Mouse (Mus musculus) monocyte, adult 2 months (primary cell): ENCODE results near the gene Lifr.

ENCODE experiments used
- DNase-seq, 2 experiments: peaks; one replicate each; pipeline ENCODE4 v3.0.0; 2022; ENCODE audit warnings: low spot score in 2 of 2, low read depth in 1 of 2

The Lifr gene

DNA sequence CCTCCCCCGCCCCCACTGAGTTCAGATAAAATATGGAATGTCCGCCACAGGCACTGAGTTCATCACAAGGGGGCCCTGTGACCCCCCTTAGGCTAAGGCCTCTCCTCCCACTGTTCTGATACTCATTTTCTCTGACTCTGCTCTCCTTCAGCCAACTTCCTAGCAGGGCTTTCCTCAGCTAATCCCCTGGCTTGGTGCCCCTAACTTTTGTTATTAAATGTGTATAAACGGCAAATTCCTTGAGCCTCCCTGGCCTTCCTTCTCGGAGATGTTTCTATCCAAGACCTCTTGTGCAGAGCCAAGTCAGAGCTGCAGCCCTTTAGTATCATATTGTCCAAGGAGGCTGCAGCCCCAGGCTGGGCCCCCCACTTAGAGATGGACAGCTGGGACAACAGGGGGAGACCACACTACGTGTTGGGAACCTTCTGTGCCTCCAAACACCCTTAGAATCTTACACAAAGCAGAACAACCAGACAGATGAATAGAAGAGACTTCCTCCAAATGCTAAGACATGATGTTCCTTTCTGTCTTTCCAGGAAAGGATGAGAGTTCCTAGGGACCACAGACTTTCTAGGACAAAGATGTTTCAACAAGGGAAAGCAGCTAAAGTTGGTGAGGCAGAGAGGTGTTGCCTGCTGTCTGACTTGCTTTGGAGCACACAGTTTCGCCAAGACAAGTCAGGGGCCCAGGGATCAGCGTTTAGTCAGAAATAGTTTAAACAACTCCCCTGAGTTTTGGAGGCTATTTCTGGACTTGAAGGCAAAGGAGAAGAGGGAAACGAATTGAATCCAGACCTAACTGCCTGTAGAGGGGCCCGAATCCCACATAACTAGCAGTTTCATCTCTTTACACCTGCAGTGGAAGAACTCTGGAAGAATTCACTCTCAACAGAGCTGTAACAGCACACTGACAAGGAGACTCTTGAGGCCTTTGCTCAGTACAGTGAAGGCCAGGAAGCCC, 111.3 kb downstream of the Lifr start:
- no peak for DNase-seq

DNA sequence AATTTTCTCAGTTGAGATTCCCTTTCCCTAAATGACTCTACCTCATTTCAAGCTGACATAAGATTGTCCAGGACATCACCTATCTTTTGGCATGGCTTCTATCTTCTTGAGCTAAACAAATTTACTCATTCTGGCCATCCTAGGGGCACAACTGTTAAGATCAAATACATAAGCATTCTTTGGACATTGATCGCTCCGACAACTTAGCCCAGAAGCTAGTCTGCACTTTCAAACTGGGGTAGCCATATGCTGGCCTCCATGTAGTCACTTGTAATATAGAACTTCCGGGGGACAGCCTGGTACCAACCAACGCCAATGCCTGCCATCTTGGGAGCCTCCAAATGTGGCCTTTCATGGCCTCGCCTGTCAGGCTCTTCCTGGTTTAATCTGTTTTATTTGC, 112.6 kb downstream of the Lifr start:
- DNase-seq = no peak

DNA sequence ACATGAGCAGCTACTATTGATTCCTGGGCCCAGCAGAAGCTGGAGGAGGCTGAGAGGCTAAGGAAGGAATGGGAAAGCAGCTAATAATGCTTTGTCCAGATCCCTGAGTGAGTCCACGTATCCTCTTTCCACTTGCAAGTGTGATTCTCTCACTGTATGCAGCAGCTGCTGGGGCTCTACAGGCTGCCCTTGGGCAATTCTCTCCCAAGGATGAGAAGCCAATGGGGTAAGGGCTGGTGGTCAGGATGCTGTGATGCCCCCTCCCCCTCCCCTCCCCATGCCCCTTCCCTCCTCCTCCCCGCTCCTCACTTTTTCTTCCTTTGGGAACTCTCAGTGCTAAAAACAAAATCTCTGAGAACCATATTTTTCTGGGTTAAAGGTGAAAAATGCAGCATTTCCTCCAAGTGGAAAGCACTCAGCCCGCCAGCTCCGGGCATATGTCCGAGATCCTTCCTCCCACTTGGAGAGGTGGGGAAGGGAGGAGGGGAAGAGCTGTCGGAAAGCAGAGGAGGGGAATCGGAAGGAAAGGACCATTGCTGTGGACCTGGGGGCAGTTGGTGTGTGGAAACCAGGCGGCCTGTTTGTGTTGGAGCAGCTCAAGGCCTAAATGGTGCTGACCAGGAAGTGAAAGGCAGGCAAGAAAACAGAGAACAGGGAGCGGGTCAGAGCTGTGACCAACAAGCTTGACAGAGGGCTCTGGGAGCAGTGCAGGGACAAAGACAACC, 113.4 kb downstream of the Lifr start:
- no peak for DNase-seq

DNA sequence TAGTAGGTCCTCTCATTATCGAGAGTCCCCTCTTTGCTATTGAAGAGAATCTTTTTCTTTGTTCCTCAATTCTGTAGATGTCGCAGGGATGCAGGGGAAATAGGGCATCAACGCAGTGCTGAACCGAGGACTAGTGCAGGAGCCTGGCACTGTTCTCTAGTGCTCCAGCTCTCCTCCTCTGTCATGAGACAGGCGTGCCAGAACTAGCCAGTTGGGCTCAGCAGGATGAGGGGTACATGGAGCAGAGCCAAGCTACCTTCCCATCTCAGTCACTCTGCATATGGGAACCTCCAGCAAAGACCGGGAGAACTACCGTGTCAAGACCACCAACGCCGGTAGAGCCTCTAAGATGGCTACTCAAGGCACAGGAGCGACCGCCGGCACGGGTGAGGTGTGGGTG, 114.5 kb downstream of the Lifr start:
- DNase-seq = no peak

DNA sequence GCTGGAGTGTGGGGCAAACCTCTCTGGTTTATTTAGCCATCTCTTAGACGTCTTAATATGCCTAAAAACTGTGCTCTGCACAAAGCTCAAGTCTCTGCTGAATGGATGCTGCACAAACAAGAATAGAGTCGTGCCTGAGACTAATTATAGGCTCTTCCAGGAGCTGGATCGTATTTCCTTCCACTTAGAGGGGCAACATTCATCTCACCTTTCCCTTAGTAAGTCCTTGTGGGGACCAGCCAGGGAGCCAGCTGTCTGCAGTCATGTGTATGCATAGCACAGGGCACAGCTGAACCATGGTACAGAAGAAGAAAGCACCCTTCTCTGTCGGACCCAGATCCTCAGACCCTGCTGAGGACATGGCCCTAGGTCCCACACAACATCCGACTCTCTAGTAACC, 115.7 kb downstream of the Lifr start:
- no peak for DNase-seq

DNA sequence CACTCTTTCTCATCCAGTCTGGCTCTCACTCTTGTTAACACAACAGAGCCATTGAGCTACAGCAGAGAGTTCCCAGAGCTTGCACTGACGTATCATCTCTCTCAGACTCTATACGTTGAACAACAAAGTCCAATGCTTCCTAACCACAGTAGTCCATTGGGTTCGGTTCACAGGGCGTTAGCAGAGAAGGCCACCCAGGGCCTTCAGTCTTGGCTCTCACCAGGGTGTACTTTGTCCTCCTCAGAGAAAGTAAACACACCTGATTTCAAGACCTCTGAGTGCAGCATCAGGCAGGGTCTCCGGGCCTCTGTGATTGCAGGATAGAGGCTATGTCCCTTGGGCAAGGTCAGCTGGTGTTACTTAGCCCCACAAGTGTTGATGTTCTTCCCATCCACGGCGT, 116.9 kb downstream of the Lifr start:
- DNase-seq = no peak

DNA sequence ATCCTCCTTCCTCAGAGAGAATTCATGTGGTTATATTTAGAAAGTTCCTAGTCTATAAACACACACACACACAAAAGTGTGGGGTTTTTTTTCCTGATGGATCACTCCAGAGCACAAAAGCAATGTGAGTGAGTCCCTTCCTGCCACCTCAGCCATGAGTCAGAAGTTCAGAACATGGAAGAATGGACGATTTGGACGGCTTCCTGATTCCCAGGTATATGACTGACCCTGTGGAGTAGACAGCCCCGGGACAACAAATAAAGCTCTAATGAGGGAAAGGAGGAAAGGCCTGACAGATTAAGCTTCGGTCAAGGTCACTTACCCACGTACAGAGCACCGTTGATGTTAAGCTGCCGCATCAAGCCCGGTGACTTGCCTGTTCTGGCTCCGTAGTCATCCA, 117.8 kb downstream of the Lifr start:
- DNase-seq = no peak

DNA sequence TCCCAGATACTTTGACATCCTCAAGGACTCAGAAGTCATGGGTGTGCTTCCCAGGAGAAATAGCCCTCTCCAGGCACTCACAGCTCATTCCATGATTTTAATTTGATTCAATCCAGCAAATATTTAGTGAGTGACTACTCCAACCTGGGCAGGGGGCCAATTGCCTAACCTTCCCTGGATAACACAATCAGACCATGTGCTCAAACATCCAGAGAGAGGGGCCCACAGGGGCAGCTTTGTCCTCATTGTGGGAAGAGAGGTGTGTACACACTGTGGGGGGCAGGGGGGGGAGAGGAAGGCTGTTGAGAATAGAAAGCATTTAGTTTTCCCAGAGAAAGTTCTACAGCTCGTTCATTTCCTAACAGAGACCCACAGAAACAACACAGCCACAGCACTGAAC, 123.3 kb downstream of the Lifr start:
- no peak for DNase-seq

DNA sequence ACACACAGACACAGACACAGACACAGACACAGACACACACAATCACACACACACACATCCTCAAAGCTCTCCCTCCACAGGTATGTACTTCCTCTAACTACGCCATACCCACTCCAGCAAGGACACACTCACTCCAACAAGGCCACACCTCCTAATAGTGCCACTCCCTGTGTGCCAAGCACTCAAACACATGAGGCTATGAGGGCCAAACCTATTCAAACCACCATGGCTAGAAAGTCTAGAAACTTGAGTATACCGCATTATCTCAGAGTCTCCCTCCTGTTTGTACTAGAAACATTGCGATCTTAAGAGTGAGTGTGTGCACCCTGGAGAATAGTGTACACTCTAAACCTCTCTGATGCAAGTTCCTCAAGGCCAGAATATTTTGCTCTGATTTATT, 125.4 kb downstream of the Lifr start:
- DNase-seq = no peak

DNA sequence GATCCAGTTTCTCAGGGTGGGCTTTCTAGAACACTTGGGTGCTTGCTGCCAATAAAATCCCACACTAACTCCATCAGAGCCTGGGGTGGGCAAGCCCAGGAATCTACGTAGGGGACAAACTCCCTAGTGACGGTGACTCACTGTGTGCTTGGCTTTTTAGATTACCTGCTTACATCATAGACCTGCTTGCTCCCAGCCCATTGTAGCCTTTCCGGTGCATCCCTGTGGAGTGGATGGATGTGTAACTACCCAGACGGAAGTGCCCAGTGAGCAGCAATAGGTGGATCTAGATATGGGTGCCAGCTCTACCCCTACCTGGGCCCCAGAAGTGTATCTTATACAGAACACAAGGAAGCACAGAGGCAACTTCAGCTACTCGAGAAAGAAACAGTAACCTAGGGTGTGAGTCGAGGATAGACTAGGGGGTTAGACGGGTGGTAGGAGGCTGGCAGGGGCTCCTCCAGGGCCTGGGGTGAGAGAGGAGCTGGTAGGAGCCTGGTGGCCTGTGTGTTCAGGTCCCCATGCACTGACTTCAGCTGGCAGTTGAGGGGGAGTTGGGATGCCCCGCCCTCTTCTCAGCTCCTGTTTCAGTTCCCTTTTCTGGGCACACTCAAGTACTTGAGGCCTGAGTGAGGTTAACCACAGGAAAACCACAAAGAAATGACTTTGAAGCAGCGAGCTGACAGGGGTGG, 126.3 kb downstream of the Lifr start:
- DNase-seq = peak; percentile 40 to 55

DNA sequence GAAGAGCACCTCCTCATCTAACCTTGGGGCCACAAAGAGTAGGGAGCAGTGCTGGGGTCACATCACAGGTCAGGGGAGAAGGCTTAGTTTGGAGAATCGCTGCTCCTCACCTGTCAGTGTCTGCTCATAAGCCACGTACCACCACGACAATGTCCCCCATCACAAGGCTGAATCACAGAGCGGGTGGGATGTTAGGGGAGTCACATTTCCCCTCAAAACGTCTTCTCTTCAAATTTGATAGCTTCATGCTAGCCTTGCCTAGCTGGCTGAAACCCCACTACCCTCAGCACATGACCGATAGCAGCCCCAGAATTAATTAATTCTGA, 126.8 kb downstream of the Lifr start:
- no peak for DNase-seq

DNA sequence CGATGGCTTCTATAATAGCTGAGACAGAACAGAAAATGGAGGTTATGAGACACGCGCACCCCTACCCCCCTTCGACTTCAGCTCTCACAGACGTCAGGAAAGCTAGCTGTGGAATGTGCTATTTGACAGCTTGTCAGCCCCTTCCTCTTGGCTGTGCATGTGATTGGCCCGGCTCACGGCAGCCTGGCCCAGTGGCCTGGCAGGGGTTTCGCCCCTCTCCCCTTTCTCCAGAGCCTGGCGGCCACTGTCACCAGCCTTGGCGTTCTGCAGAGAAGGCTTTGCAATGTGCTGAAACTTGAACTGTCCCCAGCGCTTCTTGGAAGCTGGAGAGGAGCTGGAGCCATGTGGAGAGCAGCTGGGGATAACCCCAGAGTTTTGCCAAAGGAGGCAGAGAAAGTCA, 132.4 kb downstream of the Lifr start:
- DNase-seq = no peak

DNA sequence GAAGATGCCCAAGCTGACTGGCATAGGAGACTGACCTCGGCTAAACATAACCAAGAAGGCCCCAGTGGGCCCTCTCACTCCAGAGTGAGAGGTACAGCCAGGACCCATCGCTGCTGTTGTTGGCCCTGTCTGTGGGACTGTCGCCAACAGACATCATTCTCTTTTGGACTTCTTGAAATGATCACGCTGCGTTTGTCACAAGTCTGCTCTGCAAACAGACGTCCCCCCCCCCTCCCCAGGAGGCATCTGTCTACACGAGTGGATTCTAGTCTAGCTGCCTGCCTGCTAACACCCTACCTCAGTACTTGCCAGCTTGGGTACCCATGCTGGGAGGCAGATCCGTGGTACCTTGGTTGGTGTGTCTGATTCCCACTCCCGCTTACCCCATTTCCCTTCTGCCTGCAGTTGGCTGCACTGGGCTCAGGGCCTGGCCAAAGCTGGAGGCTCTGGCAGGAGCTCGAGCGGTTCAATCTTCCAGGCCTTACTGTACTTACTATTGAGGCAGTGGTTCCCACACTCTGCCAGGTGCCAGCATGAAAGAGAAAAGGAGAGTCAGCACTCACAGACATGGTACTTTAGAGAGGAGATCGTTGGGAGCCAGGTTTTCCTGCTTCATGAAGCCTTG, 133.8 kb downstream of the Lifr start:
- no peak for DNase-seq

DNA sequence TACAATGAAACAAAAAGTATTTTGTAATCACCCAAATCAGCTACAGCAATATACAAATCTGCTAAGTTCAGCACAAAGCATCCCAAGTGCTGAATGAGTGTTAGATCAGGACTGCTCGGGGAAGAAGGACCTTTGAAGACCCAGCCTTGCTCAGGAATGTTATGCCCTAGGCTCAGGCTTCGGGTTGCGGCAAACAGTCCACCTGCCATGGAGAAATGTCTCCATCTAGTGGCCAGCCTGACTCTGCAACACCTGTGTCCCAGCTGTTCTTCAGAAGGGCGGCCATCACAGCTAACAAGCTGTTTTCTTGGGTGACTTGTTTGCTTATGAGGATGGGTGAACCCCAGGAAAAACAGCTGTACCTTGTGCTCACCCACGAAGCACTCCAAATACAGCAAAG, 135.8 kb downstream of the Lifr start:
- DNase-seq = peak in 1 of 2 experiments; percentile 43

DNA sequence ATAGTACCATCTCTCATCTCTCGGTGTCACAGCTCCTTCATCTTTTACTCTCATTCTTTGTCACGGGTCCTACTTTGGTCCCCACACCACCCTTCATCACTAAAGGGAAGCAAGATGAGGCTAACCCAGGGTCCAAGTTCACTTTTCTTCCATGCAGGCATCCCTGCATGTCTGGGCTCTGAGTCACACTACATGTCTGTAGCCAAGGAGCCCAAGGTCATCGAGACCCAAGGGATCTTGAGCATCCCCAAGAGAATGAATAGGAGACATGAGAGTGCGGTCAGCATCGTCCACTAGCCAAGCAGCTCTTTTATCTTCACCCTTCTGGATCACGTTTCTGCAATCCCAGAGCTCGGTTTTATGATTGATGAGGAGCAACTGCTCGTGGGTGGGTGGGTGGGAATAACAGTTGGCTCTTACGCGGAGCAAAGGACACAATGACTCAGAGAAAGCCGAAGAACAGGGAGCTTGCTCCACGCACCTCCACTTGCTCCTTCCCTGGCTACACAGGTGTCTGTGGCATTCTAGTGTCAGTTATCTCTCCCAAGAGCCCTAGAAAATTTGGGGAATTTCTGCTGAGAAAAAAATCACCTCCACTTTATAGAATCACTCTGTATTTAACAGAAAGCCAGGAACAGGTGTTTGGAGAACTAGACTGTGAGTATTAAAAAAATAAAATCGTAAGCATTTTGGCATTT, 143.1 kb downstream of the Lifr start:
- no peak for DNase-seq

DNA sequence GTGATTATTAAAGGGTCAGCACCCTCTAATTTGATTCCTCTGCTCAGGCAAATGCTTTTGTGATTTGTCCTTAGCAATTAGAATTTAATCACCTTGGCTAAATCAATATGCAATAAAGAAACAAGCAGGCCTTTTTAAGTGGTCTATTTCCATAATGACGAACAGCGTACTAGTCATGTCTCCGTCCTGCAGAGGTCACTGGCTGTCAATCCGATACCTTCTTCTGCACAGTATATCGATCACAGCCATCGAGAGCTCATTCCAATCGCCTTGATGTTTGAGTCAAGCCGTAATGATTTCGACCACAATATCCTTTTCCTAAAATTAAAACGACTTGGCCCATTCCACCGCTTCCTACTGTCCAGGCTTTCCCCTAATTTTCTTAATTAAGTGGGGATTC, 149.5 kb downstream of the Lifr start:
- no peak for DNase-seq

DNA sequence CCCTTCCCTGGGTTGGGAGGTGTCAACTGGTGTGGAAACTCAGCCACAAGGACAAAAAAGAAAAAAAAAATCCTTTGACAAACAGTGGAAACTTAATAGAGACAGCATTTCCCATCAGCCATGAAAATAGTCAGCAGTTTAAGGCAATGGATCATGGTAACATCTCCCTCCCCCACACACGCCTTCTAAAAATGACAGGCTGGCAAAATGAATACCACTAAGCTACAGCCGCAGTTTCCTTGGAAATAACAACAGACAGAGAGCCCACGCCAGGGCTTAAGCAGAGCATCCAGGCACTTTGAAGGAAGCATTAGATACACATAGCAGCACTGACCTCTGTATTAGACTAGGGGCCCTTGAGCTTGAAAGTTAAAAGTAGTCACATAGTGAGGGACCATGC, 150.5 kb downstream of the Lifr start:
- DNase-seq = no peak

DNA sequence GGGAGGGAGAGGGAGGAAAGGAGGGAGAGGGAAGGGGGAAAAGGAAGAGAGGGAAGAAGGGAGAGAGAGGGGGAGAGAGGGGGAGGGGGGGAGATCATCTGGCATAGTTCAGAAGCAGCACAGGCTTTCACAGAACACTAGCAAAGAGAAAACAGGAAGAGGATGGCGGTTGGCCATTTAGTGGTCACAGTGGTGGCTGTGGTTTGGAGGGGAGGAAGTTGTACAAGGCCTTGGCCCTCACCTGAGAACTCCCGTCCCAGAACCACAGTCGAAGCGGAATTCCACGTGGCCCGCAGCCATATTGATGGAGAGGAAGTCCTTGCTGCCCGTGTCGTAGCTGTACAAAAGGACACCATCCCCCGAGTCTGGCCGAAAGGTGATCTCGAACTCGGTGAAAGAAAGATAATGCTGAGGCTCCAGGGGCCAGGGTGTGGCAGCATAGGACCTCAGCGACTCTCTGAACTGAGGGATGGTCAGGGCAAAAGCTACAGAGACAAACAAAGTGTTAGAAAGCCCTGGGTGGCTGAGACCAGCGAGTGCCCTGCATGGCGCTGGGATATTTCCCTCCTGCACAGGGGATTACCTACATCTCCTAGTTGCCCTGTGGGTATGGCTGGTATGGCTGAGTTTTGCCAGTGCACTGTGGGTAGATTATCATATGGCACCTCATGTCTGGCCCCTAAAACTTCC, 151.9 kb downstream of the Lifr start:
- DNase-seq = no peak
